Mouse (Mus musculus) liver, embryonic 14.5 days (tissue): ENCODE results near the gene Ms4a2.

Experiments
- CTCF ChIP-seq: IDR thresholded peaks from 2 replicates; pipeline ENCODE4 v1.5.1; 2016; ENCODE audit warnings: antibody characterized with exemption, low read depth, control low read depth
- EP300 ChIP-seq: IDR thresholded peaks from 2 replicates; pipeline ENCODE4 v1.6.1; 2016; ENCODE audit warnings: antibody characterized with exemption, low read depth

- no peak for TF ChIP-seq EP300
- TF ChIP-seq CTCF: no peak
Measured at GRCm38 (mm10) chr19:11640732-11641131, 17.2 kb upstream of the Ms4a2 start, which contains the start of gene Ms4a3.
